Mouse (Mus musculus) mature B cell (primary cell): ENCODE results near the gene Pik3ca.

Experiments used
- in situ Hi-C: fragments of 300-500 bp; cut with MboI; formaldehyde crosslinking; loops from 2 replicates; pipeline ENCODE4 v1.14.3; 2019

Gene Pik3ca

DNA sequence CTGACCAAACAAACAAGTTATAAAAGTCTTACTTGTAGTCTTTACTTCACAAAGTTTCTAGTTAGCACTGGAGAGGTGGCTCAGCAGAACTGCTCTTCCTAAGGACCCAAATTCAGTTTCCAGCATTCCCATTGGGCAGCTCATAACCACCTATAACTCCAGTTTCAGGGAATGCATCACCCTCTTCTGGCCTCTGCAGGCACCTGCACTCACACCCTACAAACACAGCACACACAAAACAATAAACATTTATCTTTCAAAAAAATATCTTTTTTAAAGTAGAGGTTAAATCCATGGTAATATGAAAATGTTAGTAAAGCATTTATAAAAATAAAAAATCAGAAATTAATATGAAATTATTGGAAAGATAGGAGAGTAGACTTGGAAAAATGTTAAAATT, 44.2 kb downstream of the Pik3ca start:
- in situ Hi-C loops, result no loop called here

DNA sequence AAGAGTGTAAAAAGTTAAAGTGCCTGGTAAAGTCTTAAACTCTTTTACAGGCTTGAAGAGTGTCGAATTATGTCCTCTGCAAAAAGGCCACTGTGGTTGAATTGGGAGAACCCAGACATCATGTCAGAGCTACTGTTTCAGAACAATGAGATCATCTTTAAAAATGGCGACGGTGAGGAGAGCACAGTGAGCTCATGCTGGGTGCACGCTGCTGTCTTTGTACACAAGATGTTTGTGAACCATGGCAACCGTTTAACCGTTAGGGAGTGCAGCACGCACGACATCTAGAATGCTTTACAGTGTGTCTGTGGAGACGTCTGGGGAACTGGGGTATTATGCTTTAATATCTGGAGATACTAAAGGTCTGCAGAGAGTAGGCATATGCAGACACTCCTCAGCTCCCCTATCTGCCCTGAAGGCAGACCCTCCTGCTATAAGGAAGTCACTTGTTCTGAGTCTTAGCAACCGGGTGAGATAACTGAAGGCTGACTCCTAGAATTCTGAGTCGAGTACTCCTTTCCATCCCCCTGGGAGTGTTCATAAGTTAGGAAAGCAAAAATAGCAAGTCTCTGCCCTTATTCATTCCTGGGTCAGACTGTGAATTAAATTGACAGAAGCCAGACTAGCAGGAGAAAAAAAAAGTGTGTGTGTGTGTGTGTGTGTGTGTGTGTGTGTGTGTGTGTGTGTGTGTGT, 57.0 kb downstream of the Pik3ca start:
- in situ Hi-C loops, result loop anchor here (10.0 kb wide), 1 partner anchor 50 kb away; no protein-coding TSS in a partner anchor

DNA sequence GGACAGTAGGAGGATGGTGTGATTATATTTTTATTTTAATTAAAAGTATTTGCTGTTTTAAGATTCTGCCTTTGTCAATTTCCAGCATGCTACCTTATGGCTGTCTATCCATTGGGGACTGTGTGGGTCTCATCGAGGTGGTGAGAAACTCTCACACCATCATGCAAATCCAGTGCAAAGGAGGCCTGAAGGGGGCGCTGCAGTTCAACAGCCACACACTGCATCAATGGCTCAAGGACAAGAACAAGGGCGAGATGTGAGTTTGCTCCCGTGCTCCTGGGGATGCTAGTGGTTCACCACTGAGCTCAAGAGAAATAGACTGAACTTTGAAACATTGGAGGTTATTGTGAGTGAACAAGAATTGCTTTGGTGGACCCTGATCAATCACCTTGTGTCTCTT, 62.3 kb downstream of the Pik3ca start:
- in situ Hi-C loops, result loop anchor here (10.0 kb wide), 1 partner anchor 45 kb away; no protein-coding TSS in a partner anchor

DNA sequence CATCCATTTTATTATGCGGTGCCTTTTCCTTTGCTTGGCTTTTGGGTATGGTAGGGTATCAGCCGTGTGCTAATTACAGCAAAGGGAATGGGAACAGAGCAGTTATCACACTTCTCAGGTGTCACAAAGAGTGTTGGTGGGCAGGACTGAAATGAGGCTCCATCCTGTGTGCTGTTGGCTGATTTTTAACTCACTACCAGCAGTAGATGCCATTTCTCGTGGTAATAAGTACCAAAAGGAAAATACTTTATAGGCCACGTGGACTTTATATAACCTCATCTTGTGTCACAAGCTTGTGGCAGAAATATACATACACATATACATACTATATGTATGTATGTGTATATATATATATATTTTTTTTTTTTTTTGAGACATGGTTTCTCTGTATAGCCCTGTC, 69.8 kb downstream of the Pik3ca start:
- in situ Hi-C loops, result no loop called here

DNA sequence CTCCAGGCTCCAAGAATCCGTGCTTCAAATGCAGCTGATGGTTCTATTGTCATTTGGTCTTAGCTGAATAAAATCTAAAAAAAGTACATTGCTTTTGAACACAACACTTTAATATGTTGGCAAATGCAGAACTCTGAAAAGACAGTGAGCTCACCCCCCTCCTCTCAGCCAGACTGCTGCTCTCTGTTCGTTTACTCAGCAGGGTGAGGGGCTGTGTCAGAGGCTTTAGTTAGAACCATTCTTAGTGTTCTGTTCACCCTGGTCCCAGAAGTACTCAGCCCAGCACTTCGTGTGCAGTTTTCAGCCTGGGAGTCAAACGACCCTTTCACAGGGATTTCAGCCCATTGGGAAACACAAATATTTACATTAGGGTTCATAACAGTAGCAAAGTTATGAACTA, 70.9 kb downstream of the Pik3ca start:
- in situ Hi-C loops, result no loop called here

DNA sequence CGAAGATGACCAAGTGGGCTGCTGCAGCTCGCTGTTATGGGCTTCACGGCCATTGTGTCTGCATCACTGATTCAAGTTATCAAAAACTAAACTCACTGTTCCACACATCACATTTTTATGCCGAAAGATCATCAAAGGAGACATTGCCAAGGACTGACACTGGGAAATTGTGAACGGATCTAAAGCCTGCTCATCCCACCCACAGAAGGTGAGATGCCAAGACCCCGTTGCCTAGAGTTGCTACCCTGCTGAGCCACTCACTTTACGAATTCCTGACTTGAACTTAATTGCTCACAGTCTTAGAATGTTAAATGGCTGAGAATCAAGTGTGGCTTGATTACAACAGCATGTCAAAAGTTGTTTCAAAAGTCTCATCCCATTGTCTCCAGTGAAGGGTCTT, 73.0 kb downstream of the Pik3ca start:
- in situ Hi-C loops, result no loop called here

DNA sequence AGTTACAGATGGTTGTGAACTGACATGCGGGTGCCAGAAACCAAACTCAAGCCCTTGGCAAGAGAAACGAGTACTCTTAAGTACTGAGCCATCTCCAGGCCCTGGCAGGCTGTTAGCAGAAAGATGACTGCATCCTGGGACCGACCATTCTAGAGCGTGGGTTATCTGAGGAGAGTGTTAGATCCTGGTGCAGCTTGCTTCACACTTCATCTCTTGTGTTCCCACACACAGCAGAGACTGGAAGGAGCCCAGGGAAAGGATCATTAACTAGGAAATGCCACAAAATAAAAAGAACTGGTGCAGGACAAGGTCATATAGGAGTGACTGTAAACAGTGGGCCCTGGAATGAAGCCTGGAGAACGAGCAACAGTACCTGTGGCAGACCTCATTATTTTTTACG, 73.6 kb downstream of the Pik3ca start:
- in situ Hi-C loops, result no loop called here

DNA sequence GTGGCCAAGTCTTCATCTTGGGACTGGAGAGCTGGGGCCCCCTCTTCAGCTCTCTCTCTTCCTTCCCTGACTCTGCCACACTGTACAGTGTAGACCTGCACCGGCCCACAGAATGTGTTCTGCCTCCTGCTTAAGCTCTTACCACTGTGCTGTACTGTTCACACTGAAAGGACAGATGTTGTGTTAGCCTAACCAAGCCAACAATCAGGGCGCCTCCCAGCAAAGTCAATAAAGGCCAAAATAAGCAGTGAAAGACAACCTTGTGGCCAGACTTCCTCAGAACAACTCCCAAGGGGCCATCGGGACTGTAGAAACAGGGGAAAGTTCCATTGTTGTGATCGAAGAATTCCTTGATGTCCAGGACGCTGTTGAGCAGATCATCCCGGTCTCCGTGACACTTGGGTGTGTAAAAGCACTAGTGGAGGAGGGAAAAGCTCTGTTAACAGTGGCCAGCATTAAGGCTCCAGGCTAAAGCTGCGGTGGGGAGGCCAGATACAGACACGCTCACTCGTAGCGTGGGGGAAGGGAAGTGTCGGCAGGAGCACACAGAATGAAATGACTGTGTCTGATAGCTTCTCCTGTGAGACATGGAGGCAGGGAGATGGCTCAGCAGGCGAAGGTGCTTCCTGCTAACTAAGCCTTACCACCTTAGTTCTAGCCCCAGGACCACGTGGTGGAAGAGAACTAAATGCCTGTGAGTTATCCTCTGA, 74.9 kb downstream of the Pik3ca start:
- in situ Hi-C loops, result no loop called here

DNA sequence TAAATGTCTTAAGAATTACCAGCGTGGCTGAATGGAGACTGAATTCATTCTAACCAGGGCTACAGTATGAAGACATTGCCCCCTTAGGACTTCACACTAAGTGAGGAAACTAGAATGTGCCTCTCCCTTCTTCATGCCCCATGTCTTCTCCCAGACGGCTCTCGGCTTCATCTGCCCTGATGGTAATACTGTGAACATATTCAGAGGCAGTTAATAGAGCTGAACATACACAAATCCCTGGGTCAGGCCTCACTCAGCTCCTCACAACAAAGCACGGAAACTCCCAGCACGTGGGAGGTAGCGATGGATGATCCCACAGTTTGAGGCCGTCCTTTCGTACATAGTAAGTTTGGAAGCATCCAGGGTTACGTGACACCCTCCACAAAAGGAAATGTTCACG, 75.7 kb downstream of the Pik3ca start:
- in situ Hi-C loops, result no loop called here

DNA sequence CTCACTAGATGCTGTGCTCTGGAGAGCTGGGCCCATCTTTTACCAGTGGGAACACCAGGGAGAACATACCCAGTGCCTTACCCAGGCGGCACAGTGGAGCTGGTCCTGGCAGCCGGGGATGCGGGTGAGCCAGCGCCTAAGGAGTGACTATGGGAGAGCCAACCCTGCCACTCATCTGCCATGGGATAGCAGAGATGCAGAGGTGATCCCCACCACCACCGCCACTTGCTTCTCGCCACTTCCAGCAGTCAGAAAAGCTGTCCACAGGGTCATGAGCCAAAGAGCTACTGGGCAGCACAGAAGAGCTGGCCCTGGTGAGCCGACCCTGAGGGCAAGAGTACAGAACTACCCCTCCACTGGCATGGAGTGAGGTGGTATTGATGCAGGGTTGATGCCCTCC, 82.5 kb downstream of the Pik3ca start:
- in situ Hi-C loops, result no loop called here

DNA sequence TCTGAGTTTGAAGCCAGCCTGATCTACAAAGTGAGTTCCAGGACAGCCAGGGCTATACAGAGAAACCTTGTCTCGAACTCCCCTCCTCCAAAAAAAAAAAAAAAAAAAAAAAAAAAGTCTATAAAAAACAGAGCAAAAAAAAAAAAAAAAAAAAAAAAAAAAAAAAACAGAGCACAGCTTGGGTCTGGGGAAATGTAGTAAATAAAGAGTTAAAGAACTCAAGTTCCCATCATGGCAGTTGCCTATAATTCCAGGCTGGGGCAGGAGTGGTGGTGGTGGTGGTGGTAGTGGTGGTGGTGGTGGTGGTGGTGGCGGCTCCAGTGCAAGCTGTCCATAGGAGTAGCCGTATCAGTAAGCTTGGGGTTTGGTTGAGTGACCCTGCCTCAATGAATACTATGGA, 85.6 kb downstream of the Pik3ca start:
- in situ Hi-C loops, result no loop called here

DNA sequence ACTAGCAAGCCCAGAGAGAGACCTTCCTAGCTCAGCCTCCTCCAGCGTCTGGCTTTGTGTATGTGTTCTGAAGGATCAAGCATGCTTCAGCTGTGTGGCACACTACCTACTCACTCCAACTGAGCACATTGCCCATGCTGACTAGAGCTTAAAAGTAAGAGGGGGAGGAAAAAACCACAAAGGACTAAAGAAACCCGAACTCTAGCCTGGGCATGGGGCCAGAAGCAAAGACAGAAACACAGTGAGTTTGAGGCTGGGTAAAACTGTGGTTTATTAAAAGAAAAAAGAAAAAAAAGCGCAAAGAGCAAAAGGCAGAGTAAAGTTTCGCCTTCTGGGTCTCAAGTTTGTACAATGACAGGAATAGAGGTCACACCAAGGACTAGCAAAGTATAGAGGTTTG, 89.1 kb downstream of the Pik3ca start:
- in situ Hi-C loops, result no loop called here

DNA sequence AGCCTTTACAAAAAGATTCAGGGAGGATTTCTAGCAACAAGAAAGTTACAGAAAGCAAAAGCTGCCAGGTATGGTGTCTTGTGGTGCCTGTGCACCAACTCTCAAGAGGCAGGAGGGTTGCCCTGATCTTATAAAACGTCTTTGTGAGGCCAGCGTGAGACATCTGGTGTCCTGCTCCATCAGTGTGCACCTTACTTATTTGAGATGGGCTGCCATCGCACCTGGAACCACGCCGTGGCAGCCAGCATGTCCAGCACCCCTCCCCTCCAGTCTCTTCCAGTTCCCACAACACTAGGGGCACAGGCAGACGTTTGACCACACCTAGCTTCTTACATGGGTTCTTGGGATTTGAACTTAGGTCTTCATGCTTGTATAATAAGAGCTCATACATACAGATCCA, 90.7 kb downstream of the Pik3ca start:
- in situ Hi-C loops, result no loop called here

DNA sequence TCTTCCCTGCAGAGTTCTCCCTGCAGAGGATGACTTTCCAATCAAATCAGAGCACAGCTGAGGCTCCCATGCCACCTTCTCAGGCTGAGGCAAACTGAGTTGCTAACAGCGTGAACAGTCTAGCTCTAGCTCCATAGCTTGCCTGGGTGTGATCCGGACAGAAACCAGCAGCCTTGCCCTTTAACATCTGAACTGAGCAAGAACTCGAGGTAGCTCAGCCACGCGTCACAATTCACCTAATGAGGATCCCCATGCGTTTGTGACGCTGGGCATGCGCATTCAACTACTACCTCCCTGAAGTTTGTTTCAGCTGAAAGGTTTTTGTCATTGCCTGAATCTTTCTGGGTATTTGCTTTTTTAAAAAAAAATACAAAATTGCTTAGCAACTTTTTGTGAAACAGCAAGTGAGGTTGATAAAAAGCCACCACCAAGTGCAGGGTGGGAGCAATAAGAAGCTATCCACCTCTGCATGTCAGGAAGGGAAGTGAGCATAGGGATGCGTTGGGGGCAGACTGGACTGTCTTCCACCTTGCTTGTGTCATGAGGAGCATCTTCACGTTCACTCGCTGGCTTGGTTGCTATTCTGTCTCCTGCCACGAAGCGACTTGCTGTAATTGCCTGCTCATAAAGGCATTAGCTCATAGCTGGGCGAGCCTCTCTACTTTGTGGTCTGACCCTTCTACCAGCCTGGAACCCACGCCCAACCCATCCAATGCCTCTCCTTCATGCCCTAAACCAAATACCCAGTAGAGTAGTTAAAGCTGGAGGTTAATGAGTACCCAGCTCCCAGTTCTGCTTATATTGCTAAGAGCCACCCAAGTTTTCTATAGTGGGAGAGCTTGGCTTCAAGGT, 92.8 kb downstream of the Pik3ca start:
- in situ Hi-C loops, result no loop called here

DNA sequence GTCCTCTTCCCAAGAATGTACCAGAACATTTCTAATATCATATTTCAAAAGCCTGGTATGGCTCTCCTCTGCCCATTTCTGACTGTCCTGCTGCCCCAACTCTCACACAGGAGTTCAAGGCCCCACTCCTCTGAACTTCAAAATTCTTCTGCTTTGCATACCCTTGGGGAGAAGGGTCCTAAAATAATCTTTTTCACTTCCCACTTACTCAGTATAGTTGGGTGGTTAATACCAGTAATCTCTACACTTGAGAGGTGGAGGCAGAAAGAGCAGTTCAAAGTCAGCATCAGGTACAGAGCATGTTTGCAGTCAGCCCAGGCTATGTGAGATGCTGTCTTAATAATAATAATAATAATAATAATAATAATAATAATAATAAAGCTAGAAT, 93.5 kb downstream of the Pik3ca start:
- in situ Hi-C loops, result no loop called here

DNA sequence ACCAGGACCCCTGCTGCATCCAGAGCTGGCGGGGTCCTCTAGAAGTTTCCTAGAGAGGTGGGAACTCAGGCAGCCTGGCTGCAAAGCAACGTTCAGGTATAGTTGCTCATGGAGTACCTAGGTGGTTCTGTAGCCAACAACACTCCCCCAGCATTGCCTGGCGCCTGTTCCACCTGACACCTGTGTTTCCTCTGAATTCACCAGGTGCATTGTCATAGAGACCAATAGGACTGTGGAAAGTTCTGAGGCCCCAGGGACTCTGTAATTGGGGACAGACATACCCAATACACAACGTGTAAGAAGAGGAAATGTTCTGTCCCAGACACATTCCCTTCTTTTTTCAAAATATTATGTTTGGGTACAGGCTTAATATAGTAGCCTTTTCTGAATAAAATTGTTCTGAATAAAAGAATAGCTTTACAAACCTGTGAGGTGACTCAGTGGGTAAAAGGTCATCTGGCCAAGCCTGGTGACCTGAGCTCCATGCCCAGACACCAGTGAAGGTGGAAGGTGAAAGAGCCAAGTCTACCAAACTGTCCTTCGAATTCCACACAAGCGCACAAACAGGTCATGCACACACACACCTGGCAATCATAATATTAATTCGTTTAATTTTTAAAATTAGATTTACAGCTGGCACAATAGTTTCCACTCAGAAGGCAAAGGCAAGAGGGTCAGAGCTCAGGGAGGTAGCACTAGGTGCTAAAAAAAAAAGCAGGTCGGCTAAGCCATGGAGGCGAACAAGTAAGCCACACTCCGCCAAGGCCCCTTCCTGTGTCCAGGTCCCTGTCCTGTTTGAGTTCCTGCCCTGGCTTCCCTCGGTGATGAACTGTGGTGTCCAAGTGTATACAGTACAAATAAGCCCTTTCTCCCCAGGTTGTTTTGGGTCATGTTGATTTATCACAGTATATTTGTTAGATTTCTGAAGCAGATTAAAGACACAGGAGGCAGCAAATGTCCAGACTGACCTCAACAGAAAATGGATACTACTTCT, 94.9 kb downstream of the Pik3ca start, which contains the start of gene Kcnmb3:
Gene Kcnmb3 (minus strand): TSS at position 135 of the 994 bp plus-strand sequence.
- in situ Hi-C loops, result no loop called here

DNA sequence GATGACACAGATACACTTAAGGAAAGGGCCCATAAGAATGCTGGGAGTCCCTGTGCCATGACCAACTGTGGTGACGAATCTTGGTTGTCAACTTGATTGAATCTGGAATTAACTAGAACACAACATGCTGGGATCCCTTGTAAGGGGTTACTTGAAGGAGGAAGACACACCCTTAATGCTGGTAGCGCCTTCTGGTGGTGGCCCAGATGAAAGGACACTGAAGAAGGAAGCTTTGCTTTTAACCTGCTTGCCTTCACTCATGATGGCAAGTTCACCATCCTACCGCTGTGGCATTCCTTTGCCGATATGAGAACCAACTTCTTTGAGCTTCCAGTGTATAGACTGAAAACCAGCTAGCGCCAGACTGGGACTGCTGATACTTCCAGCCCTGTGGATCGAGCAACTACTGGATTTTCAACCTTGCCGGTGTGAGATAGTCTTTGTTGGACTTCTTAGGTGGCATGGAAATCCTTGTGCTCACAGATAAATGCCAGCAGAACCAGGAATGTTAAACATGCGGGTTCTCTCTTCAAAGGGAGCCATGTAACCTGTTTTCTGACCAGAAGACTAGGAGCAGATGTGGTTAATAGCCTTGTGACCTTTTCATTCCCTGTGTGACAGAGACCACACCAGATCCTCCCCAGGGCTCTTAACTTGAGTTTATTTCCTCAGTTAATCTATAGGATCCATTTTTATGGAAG, 97.1 kb downstream of the Pik3ca start:
- in situ Hi-C loops, result no loop called here

DNA sequence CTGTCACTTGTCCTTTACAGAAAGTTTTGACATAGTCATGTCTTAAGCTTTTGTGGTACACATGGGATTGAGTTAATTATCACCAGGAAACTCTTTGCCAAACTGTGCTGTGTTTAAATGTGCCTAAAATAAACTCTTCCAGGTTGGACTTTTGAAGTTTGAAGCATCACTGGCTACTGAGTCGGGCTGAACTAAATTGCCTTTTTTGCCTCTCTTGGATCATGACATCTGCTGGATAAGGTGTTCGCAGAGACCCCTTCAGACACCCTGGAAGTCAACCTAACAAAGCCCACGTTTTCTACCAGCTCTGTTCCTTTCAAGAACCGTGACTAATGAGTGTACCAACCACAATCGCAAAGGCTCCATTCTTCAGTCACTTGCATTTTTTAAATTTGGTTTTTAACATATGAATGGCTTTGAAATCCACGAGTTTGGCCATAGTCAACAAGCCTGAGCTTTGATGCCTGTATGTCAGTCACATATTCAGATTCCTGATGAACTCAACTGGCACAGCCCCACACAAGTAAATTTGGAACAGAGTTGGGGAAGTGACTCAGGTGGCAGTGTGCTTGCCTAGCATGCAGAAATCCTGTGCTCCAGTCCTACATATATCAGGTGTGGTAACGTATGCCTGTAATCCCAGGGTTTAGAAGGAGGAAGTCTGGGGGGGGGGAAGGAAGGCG, 97.8 kb downstream of the Pik3ca start:
- in situ Hi-C loops, result no loop called here

DNA sequence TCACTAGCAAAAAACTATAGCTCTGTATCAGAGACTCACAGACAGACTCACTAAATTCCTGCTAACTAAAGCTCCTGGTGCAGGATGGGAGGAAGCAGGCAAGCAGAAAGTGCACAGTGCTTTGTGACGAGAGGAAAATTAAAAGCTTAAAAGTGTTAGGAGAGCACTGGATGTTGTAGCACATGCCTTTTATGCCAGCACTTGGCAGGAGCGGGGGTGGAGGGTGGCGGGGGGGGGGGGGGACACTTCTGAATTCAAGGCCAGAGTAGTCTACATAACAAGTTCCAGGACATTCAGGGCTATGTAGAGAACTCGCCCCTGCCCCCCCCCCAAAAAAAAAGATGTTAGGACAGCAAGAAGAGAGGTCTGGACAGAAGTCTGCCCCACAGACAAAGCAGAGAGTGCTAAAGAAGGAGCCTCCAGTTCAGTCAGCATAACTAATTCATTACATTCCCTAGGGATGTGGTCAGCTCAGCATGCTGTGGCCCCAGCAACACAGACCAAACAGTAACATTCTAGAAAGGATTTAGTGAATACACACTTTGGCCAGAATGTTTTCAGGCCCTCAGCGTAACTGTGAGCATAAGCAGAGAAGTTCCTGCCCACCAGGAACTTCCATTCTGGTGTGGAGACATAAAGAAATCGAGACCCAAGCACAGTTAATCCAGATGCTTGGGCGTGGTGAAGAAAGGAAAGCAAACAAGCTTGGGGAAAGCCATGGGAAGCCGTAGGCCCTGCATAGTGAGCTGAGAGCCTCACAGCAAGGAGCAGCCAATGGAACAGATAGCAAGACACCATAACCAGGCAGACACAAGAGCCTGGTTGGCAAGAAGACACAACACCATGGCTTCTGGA, 98.6 kb downstream of the Pik3ca start:
- in situ Hi-C loops, result no loop called here
